Mouse (Mus musculus): ENCODE results near the gene Ccdc57. TPM values are rescaled to one million over a fixed set of nuclear protein-coding genes. Genes with fewer than 3 reads are reported as not detected.
A peak's percentile ranks its signal among the peaks of the same experiment; 100 is the strongest.

Ccdc57 gene
- polyA plus RNA-seq, 1 experiment from 2014 or later: 5.6 TPM

- Histone ChIP-seq H3K4me3 (ENCODE audit: low read depth, low read length) (no peak overlapping the region), H3K27me3 (ENCODE audit: control insufficient read depth, insufficient read depth, low read length) (no peaks in the 10 kb centered on the region), H3K9me3 (ENCODE audit: control insufficient read depth, low read depth, low read length) (no peaks in the 10 kb centered on the region), H3K9ac (replicated peaks; ENCODE audit: low read depth, low read length) (no peak overlapping the region), H3K4me2 (replicated peaks; ENCODE audit: low read depth, low read length) (no peak overlapping the region), H3K27ac (ENCODE audit: low read length) (no peak overlapping the region), H3K4me1 (ENCODE audit: control insufficient read depth, insufficient read depth, low read length) (no peaks in the 10 kb centered on the region), H3K36me3 (ENCODE audit: control insufficient read depth, insufficient read depth, low read length) (peaks cover 52% of the 10 kb centered on the region)
- no peak for ATAC-seq (ENCODE audit: insufficient number of reproducible peaks, insufficient read depth, low FRiP score, low read depth)
- 63% methylated on average over 15 of the region's 15 CpGs for WGBS
These were observed 25.1 kb upstream of the Ccdc57 start for GRCm38 (mm10) chr11:120957731-120958257.

- Histone ChIP-seq H3K9me3 (ENCODE audit: control insufficient read depth, low read depth, low read length) (no peaks in the 10 kb centered on the region), H3K27ac (ENCODE audit: low read length) (no peak overlapping the region), H3K9ac (replicated peaks; ENCODE audit: low read depth, low read length) (no peak overlapping the region), H3K4me2 (replicated peaks; ENCODE audit: low read depth, low read length) (no peak overlapping the region), H3K36me3 (ENCODE audit: control insufficient read depth, insufficient read depth, low read length) (peaks cover 45% of the 10 kb centered on the region), H3K4me1 (ENCODE audit: control insufficient read depth, insufficient read depth, low read length) (no peaks in the 10 kb centered on the region), H3K27me3 (ENCODE audit: control insufficient read depth, insufficient read depth, low read length) (no peaks in the 10 kb centered on the region), H3K4me3 (ENCODE audit: low read depth, low read length) (no peak overlapping the region)
- ATAC-seq (ENCODE audit: insufficient number of reproducible peaks, insufficient read depth, low FRiP score, low read depth): no peak
- 64% methylated on average over 8 of the region's 8 CpGs for WGBS
These were observed 24.4 kb upstream of the Ccdc57 start for GRCm38 (mm10) chr11:120957052-120957451.

GRCm38 (mm10) chr11:120955701-120956100 lies 23.0 kb upstream of the Ccdc57 start:
- H3K27ac ChIP-seq (ENCODE audit: low read length): no peak overlapping the region
- ATAC-seq (ENCODE audit: insufficient number of reproducible peaks, insufficient read depth, low FRiP score, low read depth): no peak
- 92% methylated on average over 8 of the region's 8 CpGs for WGBS
- H3K4me1 ChIP-seq (ENCODE audit: control insufficient read depth, insufficient read depth, low read length): 0 out of 2 replicates have a peak, but pooled peaks cover 6% of the 10 kb centered on the region
- peaks cover 33% of the 10 kb centered on the region for H3K36me3 ChIP-seq (ENCODE audit: control insufficient read depth, insufficient read depth, low read length)
- no peak overlapping the region for H3K9ac ChIP-seq (replicated peaks; ENCODE audit: low read depth, low read length)
- H3K27me3 ChIP-seq (ENCODE audit: control insufficient read depth, insufficient read depth, low read length): no peaks in the 10 kb centered on the region
- no peak overlapping the region for H3K4me3 ChIP-seq (ENCODE audit: low read depth, low read length)
- no peaks in the 10 kb centered on the region for H3K9me3 ChIP-seq (ENCODE audit: control insufficient read depth, low read depth, low read length)
- no peak overlapping the region for H3K4me2 ChIP-seq (replicated peaks; ENCODE audit: low read depth, low read length)

- no peaks in the 10 kb centered on the region for H3K27me3 ChIP-seq (ENCODE audit: control insufficient read depth, insufficient read depth, low read length)
- H3K4me3 ChIP-seq (ENCODE audit: low read depth, low read length): no peak overlapping the region
- 60% methylated on average over 5 of the region's 5 CpGs for WGBS
- 0 out of 2 replicates have a peak, but pooled peaks cover 8% of the 10 kb centered on the region for H3K4me1 ChIP-seq (ENCODE audit: control insufficient read depth, insufficient read depth, low read length)
- H3K36me3 ChIP-seq (ENCODE audit: control insufficient read depth, insufficient read depth, low read length): peaks cover 33% of the 10 kb centered on the region
- no peak for ATAC-seq (ENCODE audit: insufficient number of reproducible peaks, insufficient read depth, low FRiP score, low read depth)
- H3K27ac ChIP-seq (ENCODE audit: low read length): no peak overlapping the region
- H3K4me2 ChIP-seq (replicated peaks; ENCODE audit: low read depth, low read length): no peak overlapping the region
- no peaks in the 10 kb centered on the region for H3K9me3 ChIP-seq (ENCODE audit: control insufficient read depth, low read depth, low read length)
- no peak overlapping the region for H3K9ac ChIP-seq (replicated peaks; ENCODE audit: low read depth, low read length)
These were observed 22.3 kb upstream of the Ccdc57 start for GRCm38 (mm10) chr11:120954936-120955335.

- 80% methylated on average over 9 of the region's 9 CpGs for WGBS
- H3K27ac ChIP-seq (ENCODE audit: low read length): 0 out of 2 replicates have a peak overlapping the region, but pooled peaks have one; percentile 21
- H3K4me1 ChIP-seq (ENCODE audit: control insufficient read depth, insufficient read depth, low read length): peaks cover 15% of the 10 kb centered on the region; the same call in 1 of the 2 replicates
- ATAC-seq (ENCODE audit: insufficient number of reproducible peaks, insufficient read depth, low FRiP score, low read depth): no peak
- H3K9ac ChIP-seq (replicated peaks; ENCODE audit: low read depth, low read length): no peak overlapping the region
- H3K9me3 ChIP-seq (ENCODE audit: control insufficient read depth, low read depth, low read length): no peaks in the 10 kb centered on the region
- no peaks in the 10 kb centered on the region for H3K27me3 ChIP-seq (ENCODE audit: control insufficient read depth, insufficient read depth, low read length)
- no peak overlapping the region for H3K4me3 ChIP-seq (ENCODE audit: low read depth, low read length)
- H3K36me3 ChIP-seq (ENCODE audit: control insufficient read depth, insufficient read depth, low read length): peaks cover 18% of the 10 kb centered on the region
- H3K4me2 ChIP-seq (replicated peaks; ENCODE audit: low read depth, low read length): peak overlapping the region; percentile 83
These were observed 19.4 kb upstream of the Ccdc57 start for GRCm38 (mm10) chr11:120951731-120952730.

DNA sequence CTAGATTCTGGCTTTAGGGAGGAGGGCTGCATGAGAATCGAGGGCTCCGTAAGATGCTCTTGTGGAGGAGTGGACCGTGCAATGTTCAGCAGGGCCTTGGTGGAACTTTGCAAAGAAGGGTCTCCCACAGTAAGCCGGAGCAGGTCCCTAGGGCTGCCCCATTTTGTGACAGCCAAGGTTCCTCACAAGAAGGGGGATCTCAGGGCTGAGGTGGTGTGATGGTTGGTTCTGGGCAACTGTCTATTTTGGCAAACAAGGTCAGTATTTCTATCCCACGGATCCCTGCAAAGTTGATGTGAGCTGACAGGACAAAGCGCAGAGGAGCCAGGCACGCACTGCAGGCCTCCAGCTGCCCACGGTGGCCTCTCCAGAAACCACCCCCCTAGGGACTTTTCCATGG lies 18.6 kb upstream of the Ccdc57 start:
- H3K27ac ChIP-seq (ENCODE audit: low read length): peak overlapping the region; percentile 21; the same call in 1 of the 2 replicates

GRCm38 (mm10) chr11:120950281-120951202 lies 17.9 kb upstream of the Ccdc57 start:
- peak; percentile 83 for ATAC-seq (ENCODE audit: insufficient number of reproducible peaks, insufficient read depth, low FRiP score, low read depth)
- Histone ChIP-seq H3K4me3 (ENCODE audit: low read depth, low read length) (peak overlapping the region; percentile 47), H3K36me3 (ENCODE audit: control insufficient read depth, insufficient read depth, low read length) (peaks cover 3% of the 10 kb centered on the region; the same call in 1 of the 2 replicates), H3K27ac (ENCODE audit: low read length) (peak overlapping the region; percentile 35; the same call in 1 of the 2 replicates), H3K9ac (replicated peaks; ENCODE audit: low read depth, low read length) (peak overlapping the region; percentile 25; the same call in 1 of the 2 replicates), H3K4me1 (ENCODE audit: control insufficient read depth, insufficient read depth, low read length) (peaks cover 15% of the 10 kb centered on the region; the same call in 1 of the 2 replicates), H3K27me3 (ENCODE audit: control insufficient read depth, insufficient read depth, low read length) (no peaks in the 10 kb centered on the region), H3K9me3 (ENCODE audit: control insufficient read depth, low read depth, low read length) (no peaks in the 10 kb centered on the region), H3K4me2 (replicated peaks; ENCODE audit: low read depth, low read length) (peak overlapping the region; percentile 83)
- 2% methylated on average over 39 of the region's 39 CpGs for WGBS

More for the DNA sequence above, 18.6 kb upstream of the Ccdc57 start:
- Histone ChIP-seq H3K27me3 (ENCODE audit: control insufficient read depth, insufficient read depth, low read length) (no peaks in the 10 kb centered on the region), H3K4me2 (replicated peaks; ENCODE audit: low read depth, low read length) (peak overlapping the region; percentile 83), H3K36me3 (ENCODE audit: control insufficient read depth, insufficient read depth, low read length) (peaks cover 10% of the 10 kb centered on the region), H3K4me1 (ENCODE audit: control insufficient read depth, insufficient read depth, low read length) (peaks cover 15% of the 10 kb centered on the region; the same call in 1 of the 2 replicates), H3K9ac (replicated peaks; ENCODE audit: low read depth, low read length) (no peak overlapping the region), H3K4me3 (ENCODE audit: low read depth, low read length) (peak overlapping the region; percentile 47), H3K9me3 (ENCODE audit: control insufficient read depth, low read depth, low read length) (no peaks in the 10 kb centered on the region)
- 21% methylated on average over 8 of the region's 8 CpGs for WGBS
- no peak for ATAC-seq (ENCODE audit: insufficient number of reproducible peaks, insufficient read depth, low FRiP score, low read depth)
